Mouse (Mus musculus) left cerebral cortex, adult 8-10 months (tissue): Measurements from ENCODE around the gene Asb5. TPM values are rescaled to one million over a fixed set of nuclear protein-coding genes. Genes with fewer than 3 reads are reported as not detected.
"Not testable (repeated sequence)": the region's sequence is repeated elsewhere in the genome, so short reads cannot be mapped to it uniquely, and the experiment has no call there.

Experiments
- DNase-seq, 2 experiments: peaks; one replicate each; pipeline ENCODE4 v3.0.0; 2022; ENCODE audit warnings: low spot score in 2 of 2
- total RNA-seq, 4 experiments: library from RNA; stranded (reverse); gene quantifications; 2 replicates each; pipeline ENCODE4 v1.2.4; 2022

Gene Asb5
- total RNA-seq, result 1 to 10 TPM in 3 of 4 experiments, under 1 TPM in 1; 0.39 to 2.1 (median 1.7) TPM

DNA sequence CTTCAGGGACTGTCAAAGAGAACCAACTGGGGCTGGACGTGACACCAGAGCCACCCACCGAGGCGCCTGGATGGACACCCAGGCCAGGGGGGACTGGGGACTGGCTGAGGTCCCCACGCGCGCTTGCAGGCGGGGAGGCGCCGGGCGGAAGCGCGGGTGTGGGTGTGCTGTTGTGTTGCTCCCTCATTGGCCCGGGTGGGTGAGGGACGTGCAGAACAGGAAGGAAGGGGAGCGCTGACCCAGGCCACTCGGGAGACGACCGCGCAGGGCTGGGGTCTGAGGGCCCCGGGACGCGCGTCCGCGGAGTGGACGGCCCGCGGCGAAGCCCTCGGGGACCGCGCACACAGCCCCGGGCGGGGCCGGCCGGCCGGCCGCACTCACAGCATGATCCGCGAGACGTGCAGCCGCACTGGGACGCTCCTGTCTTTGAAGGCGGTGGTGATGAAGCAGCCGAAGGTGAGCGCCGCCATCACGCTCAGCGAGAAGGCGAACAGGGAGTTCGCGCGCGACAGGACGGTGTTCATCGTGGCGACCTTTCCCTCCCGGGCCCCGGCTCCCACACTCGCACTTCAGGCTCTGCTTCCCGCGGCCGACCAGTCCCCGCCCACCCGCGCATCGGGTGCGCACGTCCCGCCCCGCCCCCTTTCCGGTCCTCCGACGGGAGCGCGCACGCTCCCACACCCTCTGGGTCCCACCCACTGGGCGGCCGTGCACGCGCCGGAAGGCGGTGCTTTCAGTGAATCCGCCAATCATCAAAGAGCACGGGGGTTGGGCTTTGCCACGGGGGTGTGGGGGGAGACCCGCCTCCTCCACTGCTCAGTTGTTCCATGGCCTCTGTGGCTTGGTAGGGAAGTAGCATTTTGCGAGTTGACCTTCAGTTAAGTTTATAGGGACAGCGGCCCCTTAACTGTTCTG, at the start of gene Asb5, which contains the start of gene Spcs3:
Gene Asb5 (plus strand): TSS at position 199 of the 915 bp plus-strand sequence.
Gene Spcs3 (minus strand): TSS at position 617 of the 915 bp plus-strand sequence.
- peak; percentile 81 to 94 for DNase-seq

DNA sequence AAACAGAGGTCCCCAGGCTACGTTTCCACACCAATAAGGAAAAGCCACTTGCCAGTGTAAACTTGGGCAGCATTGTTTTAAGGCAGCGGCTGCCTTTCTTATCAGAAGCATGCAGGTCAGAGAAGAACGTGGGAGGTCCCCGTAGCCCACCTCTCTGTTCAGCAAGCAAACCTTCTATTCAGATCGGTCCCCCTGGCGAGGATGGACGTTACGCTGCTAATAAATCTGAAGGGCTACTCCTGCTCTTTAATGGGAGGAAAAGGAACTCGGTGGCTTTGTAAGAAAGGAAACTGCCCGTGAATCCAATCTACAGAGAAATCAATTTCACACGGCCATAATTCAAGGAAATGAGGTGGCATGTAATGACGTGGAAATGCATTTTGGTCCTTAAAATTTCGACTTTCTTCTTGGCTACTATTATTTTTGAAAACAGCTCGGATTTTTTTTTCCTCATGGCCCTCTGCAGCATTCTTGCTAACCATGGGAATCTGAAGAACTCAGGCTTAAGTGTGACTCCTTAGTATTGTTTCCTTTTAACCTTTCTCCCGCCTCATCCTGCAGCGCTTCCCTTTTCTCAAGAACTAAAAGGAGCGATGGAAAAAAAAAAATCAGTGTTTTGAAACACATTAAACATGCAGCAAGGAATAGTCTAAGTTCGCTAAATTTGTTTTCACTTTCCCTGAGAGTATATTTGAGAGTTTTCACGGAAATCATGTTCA, 42.7 kb upstream of the Asb5 start:
- DNase-seq, result no peak

DNA sequence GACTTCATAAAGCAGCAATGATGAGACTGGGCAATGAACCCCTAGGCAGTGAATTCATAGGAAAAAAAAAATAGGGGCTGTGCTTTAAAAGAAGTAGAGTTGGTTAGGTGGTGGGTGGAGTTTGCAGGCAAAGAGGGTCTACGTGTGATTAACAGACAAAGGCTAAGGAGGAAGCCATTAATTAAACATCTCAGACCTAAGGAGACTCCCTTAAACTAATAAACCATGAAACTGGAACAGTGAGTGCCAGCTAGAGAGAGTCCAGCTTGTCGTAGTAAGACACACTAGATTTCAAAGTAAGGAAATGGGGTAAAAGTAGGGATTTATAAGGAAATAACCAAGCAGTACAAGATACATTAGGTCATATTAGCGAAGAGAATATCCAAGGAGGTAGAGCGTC, 40.9 kb upstream of the Asb5 start:
- DNase-seq, result no peak

DNA sequence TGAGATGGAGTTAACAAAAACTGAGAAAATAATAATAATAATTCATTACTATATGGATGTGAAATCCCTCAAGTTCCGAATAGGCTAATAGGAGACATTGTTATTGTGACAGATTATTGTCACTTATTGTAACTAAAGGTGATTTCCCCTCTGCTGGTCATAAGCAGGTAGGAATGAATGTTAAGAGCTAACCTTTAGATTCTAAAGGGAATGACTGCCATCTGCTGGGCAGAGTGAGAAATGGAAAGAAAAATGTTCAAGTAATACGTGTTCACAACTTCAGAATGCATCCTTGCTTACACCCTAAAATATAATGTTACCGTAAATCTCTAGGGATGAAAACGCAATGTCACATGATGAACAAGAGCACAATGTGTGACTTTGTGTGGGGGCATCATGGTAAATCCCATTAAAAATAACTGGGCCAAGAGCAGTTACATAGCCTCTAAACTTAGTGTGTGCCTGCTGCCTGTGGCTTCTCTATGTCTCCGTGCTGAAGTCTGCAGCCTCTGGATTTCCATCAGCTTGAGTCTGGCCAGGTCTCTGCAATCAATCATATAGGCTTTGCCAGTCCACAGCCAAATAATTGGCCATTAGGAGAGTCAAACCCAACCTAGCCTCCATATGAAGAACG, 38.2 kb upstream of the Asb5 start:
- no peak for DNase-seq

DNA sequence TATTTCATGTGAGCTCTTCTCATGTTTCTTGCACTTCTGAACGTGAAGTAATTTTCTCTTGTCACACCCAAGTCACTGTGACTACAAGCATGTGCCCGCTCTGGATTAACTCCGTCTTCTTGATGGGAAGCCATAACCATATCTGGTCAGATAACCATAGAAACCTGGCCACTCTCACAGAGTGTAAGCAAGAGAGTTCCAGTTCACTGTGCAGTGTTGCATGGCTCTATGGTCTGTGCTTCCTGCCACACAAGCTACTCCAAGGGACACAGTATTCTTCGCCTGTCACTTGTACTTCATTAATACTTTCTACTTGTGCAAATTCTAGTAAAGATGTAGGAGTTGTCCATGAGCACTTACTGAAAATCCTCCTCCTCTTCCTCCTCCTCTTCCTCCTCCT, 37.4 kb upstream of the Asb5 start:
- no peak for DNase-seq

DNA sequence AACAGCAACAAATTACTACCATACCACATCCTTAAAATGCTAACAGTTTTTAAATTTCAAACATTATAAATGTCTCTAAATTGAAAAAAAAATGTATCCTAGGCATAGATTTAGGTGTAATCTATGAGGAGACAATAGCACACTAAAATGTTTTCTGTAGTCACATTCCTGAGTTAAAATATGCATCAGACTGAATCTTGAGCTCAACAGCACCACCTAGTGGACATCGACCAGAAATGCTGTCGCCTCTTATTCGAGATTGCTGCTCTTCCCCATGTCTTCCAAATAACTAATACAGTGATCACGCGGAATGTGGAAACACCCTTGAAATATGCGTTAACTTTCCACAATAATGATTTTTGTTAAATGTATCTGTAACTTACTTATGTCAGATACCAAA, 36.3 kb upstream of the Asb5 start:
- no peak for DNase-seq

DNA sequence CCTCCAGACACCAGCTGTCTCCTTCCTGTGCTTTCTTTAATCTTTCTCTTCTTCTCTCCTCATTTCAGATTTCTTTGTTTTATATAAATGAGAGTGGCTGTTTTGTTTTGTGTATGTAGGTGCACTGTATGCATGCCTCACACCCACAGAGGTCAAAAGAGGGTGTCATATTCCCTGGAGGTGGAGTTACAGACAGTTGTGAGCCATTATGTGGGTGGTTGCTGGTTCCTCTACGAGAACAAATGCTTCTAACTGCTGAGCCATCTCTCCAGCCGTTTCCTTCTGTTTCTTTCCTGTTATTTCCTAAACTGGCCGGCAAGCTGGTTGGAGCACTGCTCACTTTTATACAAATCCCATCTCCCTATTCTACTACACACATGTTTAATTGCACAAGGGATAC, 35.5 kb upstream of the Asb5 start:
- DNase-seq, result no peak

DNA sequence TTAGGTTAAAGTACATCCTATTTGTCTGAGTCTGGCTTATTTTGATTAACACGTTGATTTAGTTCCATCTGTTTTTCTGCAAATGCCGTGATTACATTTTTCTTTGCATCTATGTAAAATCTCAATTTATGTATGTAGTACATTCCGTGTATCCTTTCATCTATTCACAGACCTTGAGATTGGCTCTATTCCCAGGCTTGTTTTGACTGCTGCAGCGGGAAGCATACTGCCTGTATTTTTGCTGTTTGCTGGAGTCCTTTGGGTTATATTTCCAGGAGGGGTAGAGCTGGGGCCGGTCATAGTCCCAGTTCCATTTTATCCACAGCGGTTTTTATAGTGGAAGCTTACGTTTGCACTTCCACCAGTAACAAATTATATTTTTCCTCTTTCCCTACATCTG, 26.3 kb upstream of the Asb5 start:
- no peak for DNase-seq

DNA sequence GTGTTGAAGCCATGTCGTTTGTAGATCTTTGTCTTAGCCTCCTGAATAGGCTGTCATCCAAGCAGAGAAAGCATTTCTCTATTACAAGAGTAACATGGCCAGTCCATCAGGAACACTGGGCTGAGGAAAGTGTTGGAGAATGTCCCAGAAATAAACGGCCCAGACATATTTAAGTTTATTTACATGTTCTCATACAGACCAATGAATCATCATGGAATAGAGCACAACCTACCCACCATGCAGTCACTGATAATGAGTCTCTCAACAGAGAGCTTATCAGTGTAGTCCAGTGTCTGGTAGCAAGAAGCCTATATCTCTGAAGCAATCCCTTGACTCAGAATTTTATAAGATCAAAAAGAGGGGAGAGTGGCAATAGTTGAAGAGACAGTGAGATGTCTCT, 24.3 kb upstream of the Asb5 start:
- DNase-seq, result no peak

DNA sequence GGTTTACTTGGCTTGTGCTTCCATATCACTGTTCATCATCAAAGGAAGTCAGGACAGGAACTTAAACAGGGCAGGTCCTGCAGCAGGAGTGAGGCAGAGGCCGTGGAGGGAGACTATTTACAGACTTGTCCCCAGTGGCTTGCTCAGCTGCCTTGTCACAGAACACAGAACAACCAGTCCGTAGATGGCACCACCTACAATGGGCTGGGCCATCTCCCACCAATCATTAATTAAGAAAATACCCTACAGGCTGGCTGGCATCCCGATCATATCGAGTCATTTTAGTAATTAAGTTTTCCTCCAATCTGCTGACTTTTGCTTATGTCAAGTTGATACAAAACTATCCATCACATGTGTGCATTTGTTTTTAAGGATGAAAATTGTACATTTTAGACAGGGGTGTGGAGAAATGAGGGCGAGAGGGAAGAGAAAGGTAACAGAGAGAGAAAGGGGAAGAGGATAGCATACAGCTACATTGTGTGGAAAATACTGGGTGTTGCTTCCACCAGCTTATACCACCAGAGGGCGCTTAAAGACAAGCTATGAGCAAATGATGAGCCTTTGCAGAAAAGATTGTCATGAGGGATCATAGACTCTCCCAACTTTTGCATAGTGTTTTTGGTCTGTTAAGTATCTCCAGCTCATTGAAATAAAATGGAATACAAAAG, 21.8 kb upstream of the Asb5 start:
- peak; percentile 64 to 77 for DNase-seq

DNA sequence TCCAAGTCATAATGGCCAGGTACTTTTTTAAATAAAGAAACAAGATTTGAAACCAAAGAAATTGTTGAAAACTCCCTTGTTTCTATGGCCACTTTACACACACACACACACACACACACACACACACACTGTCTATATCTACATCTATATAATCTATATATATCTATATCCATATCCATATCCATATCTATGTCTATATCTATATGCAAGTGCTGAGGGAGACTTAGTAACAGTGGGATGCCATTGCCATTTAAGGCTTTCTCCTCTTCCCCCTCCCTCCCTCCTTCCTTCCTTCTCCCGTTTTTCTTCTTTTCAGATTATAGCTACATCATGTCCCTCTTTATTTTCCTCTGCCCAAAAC, 21.3 kb upstream of the Asb5 start:
- no peak for DNase-seq

DNA sequence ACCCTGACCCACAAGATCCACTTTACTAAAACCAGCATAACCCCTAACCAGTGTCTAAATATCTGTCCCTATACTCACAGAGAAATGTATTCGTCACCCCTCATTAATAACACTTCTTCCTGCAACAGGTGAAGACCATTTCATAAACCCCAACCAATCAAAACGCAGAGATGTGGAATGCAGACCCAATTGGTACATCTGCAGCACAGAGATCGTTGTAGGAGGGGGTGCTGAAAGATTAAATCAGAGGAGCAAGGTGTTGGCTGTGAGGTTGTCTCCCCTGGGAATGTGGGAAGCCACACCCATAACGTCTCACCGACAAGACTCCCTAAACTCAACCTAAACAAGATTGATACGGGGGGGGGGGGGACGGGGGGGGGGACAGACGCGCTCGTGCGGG, 20.6 kb upstream of the Asb5 start:
- no peak for DNase-seq

DNA sequence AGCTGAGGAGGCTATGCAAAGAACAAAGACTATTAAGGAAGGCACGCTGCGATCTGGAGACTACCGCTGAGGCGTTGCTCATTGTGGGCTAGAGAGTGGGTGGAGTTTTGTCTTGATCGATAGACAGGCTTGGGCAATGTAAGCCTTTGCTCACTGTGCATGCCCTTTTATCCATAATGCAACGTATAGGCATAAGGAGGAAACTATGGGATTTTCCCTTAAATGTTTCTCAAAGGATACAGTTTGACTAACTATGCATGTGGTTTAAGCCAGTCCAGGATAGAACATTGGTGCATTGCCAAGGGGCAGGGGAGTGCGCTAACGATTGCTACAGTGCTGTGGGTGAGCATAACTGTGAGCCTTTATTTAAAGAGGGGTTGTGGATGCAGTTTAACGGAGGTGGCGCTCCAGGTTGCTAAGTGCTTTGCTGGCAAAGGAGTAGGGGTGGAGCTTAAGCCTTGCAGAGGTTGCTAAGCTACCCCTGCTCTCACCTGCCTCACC, 20.1 kb upstream of the Asb5 start:
- peak; percentile 35 to 72 for DNase-seq

DNA sequence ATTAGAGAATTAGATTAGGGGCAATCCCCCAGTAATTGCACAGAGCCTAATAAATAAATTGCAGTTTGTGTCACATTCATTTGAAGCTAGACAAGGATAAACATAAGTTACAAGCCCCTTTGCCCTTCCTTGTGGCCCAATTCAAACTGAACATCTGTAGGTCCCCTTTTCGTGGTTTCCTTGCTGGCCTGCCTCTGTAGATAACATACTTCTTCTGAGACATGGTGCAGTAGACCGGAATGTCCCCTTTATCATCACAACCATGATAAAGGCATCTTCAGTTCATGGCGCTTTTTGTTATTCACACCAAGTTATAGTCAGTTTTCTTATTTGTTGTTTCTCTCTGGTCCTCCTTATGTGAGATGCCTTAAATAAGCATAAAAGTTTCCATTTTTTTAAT, 17.6 kb upstream of the Asb5 start:
- no peak for DNase-seq

DNA sequence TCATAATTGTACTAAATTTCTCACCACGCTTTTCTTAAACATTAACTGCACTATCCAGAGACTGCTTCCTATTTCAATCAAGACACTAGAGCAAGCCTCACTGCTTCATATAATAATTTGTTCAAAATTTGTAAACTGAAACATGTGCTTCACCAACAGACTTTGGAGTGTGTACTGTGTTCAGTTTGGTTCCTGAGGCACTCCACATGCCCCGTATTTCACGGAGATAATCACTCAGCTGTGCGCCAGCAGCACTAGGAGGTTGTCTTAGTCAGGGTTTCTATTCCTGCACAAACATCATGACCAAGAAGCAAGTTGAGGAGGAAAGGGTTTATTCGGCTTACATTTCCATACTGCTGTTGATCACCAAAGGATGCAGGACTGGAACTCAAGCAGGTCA, 17.2 kb upstream of the Asb5 start:
- DNase-seq, result not testable (repeated sequence)

DNA sequence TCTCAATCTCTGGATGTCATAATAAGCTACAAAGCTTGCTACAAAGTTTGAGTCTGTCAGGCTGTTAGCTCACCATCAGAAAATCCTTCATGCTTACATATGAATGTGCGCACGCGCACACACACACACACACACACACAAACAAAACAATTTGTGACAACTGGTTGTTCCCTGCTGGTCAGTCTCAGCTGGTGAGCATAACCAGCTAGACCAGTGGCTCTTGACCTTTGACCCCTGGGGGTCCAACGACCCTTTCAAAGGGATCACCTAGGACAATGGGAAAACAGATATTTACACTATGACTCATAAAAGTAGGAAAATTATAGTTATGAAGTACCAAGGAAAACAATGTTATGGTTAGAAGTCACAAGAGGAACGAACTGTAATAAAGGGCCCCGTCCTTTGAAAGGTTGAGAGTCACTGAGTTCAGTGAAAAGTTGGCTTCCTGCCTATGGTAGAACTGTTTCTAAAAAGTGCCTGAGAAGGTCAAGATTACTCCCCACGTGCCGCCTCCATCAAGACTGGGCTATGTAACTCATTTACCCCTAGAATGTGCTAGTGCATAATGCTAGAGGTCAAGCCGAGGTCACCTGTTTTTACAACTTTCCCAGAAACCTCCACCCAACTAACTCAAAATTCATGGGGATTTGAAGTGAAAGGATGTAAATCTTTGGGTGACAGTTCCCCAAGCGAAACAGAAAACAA, 10.5 kb upstream of the Asb5 start:
- no peak for DNase-seq

DNA sequence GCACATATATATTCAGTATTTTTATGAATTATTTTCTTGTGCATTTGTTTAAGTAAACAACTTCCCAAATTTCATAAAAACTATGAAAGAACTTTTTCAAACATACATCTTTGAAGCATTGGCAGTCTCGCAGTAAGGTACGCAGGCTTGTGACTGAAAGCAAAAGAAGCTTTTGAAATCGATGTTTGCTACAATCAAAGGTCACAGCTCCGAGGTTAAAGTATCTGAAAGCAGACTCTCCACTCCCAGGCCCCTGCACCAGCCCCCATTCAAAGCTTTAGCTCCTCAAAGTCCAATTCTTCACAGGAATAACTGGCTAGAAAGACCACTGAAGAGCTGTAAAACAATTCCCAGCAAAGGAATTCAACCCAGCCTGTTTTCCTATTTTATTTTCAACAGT, 8.9 kb upstream of the Asb5 start:
- DNase-seq, result no peak

DNA sequence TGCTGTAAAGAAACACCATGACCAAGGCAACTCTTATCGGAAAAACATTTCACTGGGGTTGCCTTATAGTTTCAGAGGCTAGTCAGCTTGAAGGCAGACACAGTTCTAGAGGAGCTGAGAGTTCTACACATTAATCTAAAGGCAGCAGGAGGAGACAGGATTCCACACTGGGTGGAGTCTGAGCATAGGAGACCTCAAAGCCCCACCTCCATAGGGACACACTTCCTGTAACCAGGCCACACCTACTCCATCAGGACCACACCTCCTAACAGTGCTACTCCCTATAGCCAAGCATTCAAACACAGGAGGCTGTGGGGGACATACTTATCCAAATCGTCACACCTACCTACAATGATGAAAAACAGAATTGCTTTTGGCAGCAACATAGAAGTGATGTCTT, 3.8 kb upstream of the Asb5 start:
- DNase-seq, result no peak

DNA sequence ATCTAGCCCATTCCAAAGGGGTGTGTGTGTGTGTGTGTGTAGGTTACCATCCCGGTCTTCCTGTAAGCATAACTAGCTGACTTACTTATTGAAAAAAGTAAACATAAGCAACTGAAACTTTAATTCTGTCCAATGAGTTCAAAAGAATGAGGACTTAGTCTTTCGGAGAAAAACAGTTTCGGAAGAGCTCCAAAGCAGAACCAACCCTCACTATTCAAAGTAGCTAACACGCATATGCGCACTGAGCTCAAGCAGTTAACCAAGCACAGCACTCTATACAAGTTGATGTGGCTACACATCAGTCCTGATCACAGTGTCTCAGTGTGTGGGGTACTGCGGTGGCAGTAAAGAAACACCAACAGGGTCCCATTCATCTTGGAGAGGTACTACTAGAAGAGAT, 2.7 kb upstream of the Asb5 start:
- DNase-seq, result no peak

DNA sequence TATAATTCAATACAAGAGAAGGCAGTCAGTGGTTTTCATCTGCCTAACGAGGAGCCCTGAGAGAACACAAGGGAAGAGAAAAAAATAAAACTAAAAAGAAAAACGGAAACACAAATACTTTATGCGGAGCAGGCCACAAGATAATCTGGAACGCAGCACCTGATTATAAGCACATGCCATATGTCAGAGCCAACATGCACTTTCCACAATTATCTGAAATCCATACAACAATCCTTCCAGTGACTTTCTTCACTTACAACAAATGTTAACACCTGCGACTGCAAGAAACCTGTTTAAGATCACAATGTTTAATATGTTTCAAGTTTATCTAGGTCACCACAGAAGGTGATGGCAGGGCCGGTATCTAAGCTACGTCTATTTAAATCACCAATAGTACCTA, 809 bp upstream of the Asb5 start:
- DNase-seq, result no peak

DNA sequence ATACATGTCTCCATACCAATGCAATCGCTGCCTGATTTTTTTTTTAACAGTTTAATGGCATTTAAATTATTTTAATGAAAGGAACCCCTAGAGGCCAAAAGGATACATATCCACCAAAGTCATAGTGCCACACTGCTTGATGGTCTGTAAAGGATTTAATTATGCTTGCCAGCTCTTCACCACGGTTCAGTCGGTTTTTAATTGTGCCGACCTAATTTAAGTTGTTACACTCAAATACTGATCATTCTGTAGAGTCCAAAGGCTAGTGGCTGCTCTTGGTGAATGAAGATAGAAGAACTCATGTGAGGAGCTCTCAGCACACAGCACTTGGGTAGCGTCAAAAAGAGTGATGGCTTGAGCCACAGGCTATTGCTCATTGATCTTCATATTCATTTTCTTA, 5.8 kb downstream of the Asb5 start:
- no peak for DNase-seq
